Mouse (Mus musculus) c-Kit-negative CD71-positive TER-119-positive erythroid progenitor cells, embryonic 14.5 days (primary cell): ENCODE results near the gene Cables2.
"Not testable (repeated sequence)": the region's sequence is repeated elsewhere in the genome, so short reads cannot be mapped to it uniquely, and the experiment has no call there.

Source experiments
- DNase-seq: peaks from one replicate; pipeline ENCODE4 v3.0.0-alpha.2; 2013; ENCODE audit warnings: low read depth, low spot score

Gene Cables2

DNA sequence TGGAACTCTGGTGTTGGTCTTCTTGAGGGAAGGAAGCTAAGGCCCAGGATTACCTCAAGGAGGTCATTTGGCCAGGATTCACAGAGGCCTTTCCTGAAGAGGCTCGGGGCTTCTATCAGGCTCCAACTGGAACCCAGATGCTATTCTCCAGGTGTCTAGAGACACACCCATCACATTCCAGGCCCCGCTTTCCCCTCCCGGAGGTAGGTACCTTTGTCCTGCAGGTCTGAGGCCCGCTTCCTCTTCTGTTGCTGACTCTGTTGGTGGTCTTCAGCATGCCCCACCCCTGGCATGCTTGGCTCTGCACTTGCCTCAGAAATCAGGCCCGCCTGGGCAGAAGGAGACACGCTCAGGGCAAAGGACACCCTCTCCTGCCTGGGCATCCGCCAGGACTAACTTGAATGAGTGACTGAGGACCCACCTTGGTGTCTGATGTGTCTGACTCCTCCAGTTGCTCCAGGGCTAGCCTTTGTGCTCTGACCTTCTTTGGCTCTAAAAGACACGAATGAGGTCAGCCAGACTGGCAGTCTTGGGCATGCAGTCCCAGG lies 4.6 kb upstream of the Cables2 start:
- no peak for DNase-seq

DNA sequence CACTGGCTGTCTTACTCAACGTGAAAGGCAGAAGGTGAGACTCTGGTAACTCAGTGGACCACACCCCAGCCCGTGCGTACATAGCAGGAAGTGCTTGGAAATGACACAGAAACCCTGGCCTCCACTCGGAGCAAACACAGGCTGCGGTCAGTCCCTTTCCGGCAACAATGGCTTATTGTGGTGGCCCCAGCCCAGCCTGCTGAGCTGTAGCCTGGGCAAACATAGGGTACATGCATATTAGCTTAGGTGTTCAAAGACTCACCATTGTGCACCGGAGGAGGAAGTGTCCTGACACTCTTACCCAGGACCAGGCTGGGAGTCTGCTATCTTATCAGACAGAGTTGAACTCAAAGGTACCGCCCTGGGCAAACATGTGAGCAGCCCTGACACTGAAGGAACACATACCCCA lies 3.6 kb upstream of the Cables2 start:
- DNase-seq = no peak

DNA sequence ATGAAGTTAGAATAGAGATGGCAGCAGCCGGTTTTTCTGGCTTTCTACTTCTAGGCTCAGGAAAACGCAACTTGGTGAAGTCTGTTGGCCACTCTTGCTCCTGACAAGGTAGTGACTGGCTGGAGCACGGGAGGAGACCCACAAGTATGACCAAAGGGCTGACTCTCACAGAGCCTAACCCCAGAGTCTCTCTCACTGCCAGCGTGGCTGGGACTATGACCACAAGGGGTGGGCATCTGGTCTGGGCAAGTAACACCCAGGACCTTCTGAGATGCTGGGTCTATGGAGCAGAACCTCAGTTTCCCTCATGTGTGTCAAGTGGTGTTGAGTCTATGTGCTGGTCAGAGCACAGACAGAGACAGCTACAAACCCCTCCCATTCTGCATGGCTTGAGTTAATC lies 3.1 kb upstream of the Cables2 start:
- no peak for DNase-seq

DNA sequence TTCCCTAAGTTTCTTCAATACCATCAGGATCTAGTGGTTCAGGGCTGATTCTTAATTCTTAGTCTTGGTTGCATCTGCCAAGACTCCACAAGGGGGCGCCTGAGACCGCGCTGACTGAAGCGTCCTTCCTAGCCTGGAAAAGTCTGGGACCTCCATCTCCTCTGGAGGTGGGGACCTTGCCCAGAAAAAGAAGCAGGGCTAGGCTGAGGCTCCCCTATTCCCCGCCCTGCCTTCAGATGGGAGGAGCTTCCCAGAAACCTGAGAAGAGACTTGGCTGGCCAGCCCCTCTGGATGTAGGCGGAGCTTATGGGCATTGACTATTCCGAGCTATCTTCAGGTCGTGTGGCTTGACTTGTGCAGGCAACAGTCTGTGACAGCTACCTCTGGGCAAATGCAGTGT lies 2.5 kb upstream of the Cables2 start:
- DNase-seq = peak; percentile 64

DNA sequence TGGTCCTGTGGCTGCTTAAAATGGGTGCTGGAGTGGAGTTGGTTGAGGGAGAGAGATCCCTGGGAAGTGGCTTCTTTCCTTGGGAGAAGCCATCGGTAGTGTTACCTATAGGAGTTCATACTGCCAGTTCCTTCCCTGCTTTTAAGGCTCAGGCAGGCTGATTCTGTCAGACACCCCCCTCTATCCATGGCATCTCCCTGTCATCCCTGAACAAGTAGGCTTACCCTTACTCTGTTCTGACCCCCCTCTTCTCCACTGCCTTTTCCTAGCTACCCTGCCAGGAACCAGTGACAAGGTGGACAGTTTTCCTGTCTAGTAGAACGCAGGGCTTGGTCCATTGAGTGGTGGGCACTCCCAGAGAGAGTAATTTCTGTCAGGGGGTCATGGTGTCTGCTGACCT lies 1.2 kb upstream of the Cables2 start:
- DNase-seq = no peak

DNA sequence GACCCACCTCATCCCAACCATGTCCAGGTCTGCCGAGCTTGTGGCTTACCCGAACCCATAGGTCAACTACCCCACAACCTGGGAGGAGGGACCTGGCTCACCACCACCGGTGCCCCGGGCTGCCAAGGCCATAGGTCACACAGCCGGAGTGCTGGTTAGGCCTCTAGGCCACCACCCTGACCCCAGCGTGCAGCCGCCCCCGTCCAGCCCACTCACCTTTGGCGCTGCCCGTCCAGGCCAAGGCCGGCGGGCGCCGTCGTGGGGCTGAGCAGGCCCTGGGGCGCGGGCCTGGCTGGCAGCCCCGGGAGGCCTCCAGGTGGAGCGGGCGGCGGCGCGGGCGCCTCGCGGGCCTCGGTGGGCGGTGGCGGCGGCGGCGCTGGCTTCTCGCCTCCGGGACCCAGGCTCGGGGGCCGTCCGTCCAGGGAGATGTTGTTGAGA lies 393 bp downstream of the Cables2 start:
- DNase-seq = no peak

DNA sequence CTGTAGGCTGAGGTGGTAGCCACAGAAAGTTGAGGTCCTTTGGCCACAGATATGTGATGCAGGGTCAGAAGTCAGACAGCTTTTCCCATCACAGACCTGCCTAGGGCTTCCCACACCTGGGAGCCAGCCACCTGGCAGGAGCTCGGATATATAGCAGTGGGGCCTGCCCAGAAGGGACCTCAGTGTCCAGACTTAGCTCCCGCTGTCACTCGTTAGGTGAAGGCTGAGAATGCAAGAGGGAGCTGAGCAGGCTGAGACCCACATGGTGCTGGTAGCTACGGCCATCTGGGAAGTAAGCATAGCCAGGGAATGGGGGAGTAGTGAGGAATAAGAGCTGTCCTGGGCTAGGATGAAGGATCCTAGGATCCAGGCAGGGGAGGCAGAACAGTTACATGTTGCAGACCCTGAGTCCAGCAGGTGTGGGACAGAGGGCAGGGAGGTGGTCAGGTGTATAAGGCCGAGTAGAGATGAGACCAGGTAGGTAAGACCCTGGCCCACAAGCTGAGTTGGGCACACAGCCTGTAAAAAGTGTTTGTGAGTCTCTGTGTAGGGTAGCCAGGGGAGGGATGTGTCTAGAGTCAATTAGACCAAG lies 1.4 kb downstream of the Cables2 start:
- no peak for DNase-seq

DNA sequence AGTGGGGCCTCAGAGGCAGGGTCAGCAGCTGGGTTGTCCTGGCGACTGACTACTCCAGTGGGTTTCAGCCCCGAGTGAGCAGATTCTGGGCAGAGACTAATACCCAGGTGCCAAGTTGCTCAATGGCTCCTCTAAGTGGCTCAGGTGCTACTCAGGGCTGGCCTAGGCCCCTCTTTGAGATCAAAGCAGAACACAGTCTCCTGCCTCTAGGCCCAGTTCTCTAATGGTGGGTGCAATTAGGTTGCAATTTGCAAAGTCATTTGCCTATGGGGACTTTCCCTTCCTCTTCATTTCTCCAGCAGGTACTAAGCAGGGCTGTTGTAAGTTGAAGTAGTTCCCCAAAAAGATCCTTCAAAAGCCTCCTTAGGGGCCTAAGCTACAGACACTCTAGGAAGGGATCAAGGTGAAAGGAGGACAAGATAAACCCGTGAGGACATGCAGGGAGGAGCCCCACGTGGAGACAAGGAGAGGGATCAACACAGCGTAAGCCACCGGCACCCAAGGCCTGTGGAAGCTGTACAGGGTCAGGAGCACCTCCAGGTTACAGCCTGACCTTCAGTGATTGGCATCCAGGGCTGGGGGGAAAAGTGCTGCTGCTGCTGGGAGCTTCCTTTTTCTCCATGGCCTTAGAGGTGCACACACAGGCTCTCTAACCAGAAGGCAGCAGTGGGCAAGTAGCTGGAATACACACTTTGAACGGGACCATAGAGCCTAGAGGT lies 2.6 kb downstream of the Cables2 start:
- DNase-seq = no peak

DNA sequence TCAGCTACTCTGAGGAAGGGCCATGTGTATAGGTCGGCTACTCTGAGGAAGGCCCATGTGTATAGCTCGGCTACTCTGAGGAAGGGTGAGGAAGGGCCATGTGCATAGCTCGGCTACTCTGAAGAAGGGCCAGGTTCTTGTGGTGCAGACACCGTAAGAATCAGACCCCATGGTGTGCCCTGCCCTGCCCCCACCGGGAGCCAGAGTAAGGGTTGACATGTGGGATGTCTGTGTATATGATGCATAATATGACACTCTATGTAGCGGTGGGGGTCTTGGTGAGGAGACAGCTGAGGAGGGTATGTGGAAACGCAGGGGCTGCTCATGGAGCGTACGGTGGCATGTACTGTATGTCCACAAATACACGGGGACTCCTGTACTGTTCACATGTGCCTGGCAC lies 4.0 kb downstream of the Cables2 start:
- no peak for DNase-seq

DNA sequence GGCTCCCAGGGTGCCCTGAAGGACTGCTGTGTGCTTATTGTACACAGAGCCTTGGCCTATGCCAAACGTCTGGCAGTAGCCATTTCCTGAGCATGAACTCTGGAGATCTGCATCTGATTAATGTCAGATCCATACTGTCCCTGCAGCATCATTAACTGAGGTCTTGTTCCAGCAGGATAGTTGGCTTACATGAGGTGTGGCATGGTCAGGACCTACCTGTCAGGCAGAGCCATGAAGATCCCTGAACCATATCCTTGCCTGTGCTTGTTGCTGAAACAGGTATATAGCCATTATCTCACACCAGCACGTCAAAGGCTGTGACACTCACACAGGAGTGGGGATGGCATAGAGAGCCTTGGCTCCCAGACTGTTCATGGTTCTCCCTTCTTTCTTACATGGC lies 5.3 kb downstream of the Cables2 start:
- DNase-seq = no peak

DNA sequence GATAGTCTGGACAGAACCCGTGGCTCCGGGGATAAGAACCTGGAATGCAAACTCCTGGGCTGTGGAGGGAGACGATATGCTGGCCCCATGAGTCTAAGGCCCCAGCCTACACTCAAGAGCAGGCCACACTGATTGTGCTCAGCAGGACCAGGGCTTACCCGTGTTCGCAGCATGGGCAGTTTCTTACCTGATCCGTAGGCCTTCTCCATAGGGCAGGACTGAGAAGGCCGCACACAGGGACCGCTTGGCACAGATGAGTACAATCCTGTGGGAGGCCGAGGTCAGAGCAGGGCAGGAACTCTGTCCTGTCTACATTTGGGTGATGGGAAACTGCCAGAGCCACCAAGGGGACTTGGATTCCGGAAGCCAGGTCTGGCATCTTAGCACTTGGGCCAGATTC lies 10.4 kb downstream of the Cables2 start:
- DNase-seq = no peak

DNA sequence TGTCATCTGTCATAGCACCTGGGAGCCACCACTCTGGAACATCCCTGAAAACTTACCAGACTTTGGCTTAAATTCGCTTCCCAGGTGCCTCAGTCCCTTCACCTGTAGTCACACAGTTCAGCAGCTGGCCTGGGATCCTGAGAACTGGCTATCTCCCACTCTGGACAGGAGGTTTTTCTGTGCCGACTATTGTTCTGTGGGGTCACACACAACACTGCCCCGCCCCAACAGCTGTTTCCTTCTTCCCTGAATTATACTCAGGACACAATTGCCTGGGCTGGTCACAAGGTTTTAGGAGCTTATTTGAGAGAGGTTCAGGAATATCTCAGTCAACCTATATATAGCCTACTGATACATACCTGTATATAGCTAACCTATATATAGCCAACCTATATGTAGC lies 10.9 kb downstream of the Cables2 start:
- no peak for DNase-seq

DNA sequence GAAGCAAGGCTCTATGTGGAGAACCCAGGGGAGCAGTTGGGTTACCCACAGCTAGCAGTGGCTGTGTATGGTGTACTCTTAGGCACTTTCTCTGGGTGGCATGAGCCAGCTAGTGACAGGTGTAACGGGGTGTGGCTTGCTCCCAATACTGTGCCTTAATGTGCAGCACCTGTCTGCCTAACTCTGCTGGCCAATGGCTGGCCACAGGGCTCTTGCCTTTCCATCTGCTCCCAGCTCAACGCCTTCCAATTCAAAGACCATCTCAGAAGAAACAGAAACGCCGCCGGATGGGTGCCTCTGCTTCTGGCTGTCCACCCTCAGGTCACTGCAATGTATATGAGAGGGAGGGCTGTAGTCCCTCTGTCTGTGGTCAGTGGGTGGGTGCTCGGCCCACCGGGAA lies 11.4 kb downstream of the Cables2 start:
- DNase-seq = no peak

DNA sequence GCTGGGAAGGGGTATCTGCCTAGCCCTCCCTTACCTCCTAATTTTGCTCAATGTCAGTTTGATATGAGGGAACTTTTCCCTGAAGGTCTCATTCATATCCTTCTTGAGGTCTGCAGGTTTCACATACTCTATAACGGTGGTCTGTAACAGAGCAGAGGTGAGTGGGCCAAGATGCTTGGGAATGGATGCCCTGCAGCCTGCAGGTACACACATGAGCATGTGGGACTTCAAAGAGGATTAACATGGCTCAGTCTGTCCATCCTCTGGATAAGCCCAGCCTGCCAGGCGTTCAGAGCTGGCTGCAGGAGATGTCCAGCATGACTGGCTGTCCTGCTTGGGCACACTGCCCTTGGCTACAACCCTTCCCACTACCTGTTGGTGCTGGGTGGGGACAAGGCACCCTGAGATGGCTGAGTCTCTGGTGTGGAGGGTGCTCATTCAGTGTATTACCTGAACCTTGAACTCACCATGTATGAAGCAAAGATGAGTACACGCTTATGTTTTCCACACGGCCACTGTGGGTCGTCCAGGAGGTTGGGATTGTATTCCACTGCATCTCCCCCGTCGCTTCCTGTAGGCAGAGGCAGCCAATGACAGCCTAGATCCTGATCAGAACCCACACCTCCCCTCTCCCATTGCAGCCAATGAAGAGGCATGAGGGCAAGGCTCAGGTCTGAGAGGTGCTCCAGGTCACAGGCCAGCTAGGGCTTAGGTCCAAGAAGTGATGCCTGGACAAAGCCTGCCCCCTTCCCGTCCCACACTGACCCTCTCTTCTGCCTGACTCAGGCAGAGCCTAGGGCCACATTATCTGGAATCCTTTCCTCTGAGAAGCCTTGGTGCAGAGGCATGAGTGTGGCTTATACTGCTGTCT lies 12.5 kb downstream of the Cables2 start:
- DNase-seq = no peak

DNA sequence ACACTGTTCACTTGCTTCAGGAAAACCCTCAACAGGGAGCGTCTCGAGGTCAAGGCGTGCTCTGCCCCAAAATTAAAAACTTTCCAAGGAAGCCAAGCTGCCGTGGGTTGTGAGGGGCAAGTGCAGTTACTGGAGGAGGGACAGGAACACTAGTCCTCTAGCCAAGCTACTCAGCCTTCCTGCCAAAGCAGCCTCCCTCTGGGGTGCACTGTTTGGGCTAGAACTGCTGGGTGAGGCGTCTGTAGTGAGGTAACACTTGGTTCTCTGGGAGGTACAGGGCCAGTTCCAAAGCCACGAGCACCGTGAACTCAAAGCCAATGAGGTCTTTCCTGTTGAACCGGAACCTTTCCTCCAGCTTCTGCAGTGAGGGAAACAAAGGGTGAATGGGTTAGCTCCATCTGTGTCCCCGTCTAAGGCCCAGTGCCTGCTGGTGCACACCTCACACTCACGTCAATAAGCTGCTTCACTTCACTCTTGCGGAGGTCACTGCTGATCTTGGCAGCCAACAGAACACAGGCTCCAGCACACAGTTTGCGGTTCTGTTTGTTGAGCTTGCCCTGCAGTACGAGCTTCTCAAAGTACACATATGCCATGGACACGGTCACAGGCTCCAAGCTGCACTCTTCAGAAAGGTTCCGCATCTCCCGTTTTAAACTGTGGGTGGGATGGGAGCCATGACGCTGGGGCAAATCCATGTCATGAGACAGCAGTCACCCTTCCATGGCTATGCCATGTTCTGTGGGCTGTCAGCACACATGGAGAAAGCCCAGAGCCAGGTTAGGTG lies 13.3 kb downstream of the Cables2 start:
- DNase-seq = not testable (repeated sequence)

DNA sequence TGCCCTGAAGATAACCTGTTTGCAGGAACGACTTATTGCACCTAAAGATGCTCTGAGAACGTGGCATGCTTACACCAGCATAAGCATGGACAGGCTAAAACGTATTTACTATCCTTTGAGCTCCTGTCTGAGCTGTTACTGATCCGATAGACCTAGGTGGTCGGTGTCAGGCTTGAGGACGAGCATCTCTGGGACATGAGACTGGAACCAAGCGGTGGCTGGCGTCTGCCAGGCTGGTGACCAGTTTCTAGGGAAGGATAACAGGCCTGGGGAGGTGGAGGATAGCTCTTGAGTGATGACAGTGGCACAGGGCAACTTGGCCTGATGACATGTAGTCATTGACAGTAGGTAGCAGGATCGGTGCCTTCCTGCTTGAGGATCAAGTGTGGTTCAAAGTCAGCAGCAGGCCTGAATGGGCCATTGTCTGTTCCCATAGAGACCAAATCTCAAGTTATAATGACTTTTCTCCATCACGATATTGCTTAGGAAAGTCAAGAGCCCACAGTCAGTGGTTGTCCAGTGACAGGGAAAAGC lies 14.3 kb downstream of the Cables2 start:
- not testable (repeated sequence) for DNase-seq

DNA sequence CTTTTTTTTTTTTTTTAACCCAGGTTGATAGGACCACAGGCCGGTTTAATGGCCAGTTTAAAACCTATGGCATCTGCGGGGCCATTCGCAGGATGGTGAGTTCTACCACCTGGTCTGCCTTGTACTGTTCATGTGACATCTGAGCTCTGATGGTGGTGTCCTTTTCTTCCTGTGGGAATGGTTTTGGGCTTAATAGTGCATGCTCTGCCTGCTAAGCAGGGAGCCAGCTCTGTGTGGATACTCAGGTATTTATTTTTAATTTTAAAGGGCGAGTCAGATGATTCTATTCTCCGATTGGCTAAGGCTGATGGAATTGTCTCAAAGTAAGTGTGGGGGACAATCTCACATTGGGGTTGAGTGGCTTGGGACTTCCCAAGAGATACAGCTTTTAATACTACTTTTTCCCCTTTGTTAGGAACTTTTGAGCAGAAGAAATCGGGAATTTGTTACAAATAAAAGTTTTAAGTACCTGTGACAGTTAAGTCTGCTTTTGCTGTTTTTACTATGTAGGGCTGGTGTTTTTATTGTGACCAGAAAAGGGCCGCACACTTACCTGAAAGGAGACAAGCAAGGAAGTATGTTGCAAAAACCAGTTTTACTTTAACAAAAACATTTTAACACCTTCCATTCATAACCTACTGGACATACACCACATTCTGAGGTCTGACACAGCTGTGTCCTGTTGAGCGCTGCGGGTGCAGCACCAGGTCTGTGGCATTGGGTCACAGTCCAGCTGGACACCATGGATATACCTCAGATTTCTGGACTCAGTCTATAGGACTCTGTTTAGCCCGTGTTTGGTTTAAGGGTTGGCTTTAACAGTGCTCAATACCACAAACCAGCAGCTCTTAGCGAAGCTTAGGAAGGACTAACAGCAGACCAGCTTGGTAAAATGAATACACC lies 15.1 kb downstream of the Cables2 start:
- no peak for DNase-seq

DNA sequence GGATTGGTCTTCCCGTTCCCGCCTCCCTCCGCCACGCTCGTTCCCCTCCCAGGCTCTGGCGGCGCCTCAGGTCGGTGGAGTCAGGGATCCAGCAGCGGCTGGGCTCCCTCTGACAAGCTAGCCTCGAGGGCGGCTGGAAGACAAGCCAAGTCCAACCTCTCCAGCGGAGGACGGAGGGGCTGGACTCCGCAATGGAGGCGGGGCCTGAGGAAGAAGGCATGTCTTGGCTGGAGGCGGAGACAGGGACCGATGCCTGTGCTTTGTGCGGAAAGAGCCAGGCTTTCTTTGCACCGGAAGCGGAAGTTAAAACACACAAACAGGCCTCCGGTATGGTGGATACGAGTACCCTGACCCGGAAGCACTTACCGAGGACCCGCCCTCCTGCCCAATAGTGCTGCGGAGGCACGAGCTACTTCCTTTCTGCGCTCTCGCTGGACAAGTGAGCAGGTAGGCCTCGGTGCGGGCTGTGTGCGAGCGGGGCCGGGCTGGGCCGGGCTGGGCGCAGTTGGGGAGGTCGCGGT lies 16.2 kb downstream of the Cables2 start, which contains the start of gene Rps21:
Gene Rps21 (plus strand): TSS at position 377 of the 521 bp plus-strand sequence.
- peak; percentile 97 for DNase-seq

DNA sequence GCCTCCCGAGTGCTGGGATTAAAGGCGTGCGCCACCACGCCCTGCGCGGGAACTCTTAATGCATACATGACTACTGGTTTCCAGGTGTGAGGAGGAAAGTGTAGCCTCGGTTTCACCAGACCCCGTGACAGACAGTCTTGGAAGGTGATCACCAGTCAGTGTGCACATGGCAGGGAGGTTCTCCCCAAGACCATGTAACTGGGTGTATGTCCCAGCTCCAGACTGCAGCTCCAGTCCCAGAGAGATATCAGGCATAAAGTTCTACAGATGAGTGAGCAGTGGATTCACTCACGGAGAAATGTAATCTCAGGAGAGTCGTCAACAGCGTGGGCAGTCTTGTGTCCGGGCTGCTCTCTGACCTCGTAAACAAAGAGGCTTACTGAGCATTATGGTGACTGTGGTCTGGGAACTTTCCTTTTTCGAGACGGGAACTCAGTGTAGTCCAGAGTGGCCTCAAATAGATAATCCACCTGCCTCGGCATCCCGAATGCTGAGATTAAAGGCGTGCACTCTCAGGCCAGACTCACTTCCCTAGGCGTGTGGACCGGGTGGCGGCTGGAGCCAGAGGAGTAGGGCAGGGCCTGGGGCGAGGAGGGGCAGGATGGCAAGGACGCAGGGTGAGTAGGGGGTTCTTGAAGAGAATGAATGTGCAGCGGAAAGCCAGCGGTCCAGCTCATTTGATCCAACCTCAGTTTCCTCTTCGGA lies 16.8 kb downstream of the Cables2 start:
- DNase-seq = no peak
